Mouse (Mus musculus) adrenal gland, postnatal 36 days (tissue): Measurements from ENCODE around the gene Amz1. TPM values are rescaled to one million over a fixed set of nuclear protein-coding genes. Genes with fewer than 3 reads are reported as not detected.

Experiments
- DNase-seq, 2 experiments: peaks; one replicate each; pipeline ENCODE4 v3.0.0; 2021; ENCODE audit warnings: mixed read lengths in 1 of 2
- long read RNA-seq, 2 experiments: library from polyadenylated mRNA; stranded (forward); transcript quantifications; one replicate each; pipeline ENCODE4 v2.0.0; 2021; ENCODE audit warnings: borderline sequencing depth in 2 of 2
- total RNA-seq, 2 experiments: library from RNA; stranded (reverse); gene quantifications; 2 replicates each; pipeline ENCODE4 v1.2.3; 2021

Amz1 gene
- total RNA-seq, result under 1 TPM; 0.50 to 0.66 TPM
- long read RNA-seq, experiment 1, full-length matches to known transcripts, result 1 of 2 reads
- long read RNA-seq, experiment 1, partial matches to known transcripts, result 1 of 2 reads
- long read RNA-seq, experiment 1, other reads (novel, unspliced or antisense), result 0 of 2 reads
- long read RNA-seq, experiment 2, result 0 reads

DNA sequence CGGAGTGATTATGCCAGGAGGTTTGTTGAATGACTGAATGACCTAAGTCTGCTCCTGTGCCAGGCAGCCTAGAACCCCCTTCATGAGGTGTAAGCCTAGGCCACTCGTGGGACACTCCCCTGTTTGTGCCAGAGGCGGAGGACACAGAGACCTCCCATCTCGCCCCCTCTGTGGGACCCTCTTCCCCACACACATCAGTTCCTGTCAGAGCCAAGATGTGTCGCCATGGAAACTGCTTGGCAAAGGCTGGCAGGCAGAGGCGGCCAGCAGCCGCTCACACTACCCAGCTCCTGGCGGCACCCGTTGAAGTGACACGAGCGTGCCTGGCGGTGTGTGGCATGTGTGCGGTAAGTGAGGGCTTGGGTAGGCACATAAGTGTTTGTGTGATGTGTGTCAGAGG lies at the start of gene Amz1:
Gene Amz1, plus strand, starts transcription at position 306 of the 400 bp plus-strand sequence.
- no peak for DNase-seq

DNA sequence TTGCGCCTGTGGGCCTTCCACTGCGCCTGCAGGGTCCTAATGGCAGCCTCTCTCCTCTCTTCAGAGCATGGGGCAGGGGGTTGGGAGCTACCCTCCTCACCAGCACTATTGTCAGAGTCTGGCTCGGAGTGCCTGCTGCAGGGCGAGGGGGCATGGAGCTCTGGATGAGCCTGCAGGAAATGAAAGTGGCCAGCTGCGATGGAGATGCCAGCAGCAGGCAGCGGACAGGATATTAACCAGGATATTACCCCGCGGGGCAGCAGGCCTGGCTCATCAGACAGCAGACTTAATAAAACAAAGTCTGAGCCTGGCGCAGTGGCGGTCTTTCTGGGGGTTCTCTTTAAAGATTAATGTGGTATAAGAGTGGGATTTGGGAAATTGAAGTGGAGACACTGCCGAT lies 48.8 kb upstream of the Amz1 start:
- DNase-seq, result no peak

DNA sequence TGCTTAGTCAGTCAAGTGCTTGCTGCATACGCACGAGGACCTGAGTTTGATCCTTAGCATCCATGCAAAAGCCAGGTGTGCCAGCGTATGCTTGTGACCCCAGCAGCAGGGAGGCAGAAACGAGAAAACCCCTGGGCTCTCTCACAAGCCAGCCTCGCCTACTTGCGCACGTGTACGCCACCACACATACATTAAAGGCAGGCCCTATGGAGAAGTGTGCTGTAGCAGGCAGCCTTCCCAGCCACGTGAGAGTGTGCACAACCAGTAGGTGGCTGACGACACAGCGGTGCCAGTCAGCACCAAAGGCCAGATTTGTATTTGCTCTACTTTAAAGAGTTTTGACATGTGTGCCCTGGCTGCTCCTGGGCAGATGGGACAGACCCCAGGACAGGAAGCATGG lies 48.3 kb upstream of the Amz1 start:
- no peak for DNase-seq

DNA sequence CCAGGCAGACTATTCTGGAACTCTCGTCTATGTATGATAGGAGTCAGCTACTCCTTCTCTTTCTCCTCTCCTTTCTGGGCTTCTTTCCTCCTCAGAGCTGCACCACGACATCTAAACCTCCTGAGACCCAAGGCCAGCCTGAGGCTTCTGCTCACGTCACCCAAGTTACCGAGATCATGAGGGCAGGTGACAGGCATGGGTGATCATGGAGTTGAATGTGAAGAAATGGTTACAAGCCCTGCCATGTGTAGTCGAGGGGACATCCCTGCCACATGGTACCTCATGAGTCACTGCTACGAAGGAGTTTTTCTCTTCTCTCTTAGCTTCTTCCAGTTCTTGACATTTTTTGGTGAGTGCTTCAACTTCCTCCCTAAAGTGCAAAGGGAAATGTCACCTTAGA lies 46.8 kb upstream of the Amz1 start:
- DNase-seq, result no peak

DNA sequence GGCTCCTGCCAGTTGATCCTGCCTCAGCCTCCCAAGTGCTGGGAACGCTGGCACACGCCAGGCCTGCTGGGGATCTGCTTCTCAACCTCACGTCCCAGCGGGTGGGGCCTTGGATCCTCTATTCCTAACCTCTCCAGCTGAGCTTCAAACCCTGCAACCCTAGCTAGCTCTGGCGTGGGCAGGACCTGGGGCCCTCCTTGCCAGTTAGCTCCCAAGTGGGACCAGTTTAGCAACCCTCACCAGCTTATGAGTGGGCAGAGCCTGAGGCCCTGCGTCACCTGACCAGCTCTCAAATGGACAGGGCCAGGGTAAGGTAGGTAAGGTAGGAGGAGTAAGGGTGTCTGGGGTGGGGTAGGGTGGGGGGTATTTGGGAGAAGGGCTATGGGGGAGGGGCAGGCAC lies 43.9 kb upstream of the Amz1 start:
- DNase-seq, result no peak

DNA sequence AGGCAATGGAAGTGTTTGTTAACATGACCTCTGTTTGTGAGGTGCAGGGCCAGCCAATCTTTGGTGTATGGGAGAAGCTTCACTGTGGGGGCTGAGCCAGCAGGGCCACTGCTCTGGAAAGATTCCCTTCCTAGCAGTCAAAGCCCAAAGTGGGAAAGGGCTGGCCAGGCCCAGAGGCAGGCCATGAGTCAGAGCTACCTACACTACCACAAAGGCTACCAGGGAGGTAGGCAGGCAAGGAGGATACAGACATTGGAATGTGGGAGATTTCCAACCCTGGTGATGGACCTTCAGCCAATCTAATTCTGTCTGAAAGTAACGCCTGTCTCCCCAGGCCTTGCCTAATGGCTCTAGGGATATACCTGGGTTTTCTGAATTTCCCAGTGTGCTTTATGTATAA lies 43.0 kb upstream of the Amz1 start:
- DNase-seq, result no peak

DNA sequence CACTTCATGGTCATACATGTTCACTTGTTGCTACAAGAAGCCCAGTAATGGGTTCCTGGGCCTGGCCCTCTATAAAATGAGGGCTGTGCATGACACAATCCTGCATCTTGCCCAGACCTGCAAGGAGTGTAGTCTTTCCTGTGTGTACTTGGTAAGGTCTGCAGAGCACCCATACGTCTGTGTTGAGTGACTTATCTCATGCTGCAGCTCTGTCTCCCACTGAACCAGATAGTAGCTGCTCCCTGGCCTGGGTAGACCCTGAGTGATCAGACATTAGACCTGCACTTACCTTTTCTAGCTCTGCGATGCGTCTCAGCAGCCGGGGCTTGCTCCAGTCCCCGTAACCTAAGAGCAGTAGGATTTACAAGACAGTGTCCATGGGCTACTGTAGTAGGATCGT lies 41.8 kb upstream of the Amz1 start:
- no peak for DNase-seq

DNA sequence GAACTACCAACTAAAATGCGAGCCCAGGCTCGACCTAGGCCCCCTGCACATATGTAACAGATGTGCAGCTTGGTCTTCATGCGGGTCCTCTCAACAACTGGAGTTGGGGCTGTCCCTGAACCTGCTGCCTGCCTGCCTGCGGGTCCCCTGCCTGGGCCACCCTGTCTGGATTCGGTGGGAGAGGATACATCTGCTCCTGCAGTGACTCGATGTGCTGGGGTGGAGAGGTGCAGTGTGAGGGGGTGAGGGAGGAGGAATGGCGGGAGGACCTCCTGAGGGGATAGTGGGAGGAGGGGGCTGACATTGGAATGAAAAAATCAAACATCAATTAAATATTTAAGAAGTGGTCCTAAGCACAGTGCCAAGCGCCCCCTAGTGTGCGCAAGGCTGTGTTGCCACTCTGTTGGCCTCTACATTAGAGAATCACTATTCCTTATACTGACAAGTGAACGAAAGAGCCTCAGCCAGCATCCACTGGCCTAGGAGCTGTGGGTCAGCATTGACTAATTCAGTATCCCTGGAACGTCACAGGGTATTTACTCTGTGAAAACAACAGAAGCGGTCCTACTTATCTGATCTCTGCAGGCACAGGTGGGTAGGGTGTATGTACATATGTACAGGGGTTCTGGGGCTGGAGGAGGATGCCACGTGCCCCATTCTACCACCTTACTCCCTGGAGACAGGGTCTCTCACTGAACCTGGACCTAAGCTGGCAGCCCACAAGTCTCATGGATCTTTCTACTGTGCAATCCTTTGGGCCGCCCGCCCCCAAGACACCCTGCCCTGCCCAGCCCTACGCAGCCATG lies 39.4 kb upstream of the Amz1 start:
- peak; percentile 37 to 58 for DNase-seq

DNA sequence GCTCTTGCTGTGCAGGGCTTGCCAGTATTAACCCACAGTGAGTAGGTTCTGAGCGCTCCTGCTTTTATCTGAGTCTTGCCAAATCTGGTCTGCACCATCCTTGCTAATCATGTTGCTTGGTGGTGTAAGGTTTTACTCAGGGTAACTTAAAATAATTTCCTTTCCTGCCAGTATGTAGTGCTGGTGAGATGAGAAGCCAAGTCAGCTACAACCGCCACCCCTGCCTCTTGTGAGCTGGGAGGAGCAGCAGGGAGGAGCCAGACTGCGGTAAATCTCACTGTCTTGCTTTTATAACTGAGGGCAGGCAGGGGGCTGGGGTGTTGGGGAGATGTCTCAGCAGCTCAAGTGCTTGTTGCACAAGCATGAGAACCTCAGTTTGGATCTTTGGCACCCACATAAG lies 35.5 kb upstream of the Amz1 start:
- DNase-seq, result no peak

DNA sequence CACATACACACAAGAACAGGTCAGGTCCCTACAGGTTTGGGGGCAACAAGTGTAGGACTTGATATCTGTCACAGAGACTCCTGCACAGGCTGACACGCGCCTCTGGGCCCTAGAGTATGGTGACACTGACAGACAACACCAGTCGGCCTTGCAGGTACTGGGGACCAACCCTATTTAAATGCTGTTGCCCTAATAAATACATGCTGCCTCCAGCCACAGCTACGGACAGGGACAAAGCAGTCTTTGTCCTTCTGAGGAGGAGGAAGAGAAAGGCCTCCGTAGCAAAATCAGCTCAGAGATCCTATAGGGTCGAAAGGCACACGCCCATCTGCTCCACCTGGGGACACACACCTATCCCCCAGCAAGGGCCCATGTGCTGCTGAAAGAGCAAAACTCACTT lies 27.9 kb upstream of the Amz1 start:
- no peak for DNase-seq

DNA sequence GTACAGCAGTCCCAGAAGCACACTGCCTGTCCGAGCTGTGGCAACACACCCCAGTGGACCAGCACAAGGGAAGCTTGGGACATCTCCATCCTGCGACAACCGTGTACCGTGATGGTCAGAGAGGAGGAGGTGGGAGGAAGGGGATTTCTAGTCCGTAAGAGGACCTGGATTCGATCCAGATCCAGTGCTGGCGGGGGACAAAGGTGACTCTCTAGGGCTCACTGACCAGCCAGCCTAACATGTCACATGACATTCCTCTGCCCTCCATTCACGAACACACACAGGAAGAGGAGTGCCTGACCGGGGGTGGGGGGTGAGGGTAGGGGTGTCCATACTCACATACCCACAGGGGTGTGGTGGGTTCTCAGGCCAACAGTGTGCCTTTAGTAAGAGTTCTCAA lies 24.2 kb upstream of the Amz1 start:
- DNase-seq, result no peak

DNA sequence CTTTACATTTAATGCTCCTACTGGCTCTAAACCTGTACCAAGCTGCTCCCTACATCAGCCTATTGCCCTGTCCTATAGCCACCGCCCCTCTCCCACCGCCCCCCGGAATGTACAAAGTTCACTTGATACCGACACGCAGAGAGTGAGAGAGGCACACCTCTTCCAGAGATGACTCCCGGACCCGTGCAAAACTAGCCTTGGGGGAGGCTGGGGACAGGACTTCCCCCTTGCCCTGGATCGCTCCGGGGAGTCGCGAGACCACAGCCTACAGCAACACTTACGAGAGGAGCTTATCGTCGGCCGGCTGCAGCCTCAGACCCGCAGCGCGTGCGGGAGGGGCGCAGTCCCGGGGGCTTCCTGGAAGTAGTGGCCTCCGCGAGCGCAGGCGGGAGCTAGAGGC lies 22.3 kb upstream of the Amz1 start:
- no peak for DNase-seq

DNA sequence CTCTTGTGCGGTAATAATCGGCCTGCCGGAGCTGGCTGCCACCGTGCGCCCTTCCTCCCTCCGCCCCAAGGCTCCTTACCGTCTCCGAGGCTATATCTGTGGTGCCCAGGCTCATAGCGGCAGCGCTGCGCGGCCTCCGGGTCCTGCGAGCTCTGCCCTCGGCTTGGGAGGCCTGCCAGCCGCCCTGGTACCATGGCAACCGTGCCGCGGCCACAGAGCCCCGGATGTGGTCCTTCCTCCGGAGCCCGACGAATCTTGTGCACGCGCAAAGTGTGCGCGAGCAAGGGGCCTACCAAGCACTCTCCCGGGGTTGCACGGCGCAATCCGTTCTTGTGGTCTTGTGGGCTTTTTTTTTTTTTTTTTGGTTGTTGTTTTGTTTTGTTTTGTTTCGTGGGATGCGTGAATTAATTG lies 21.8 kb upstream of the Amz1 start, which contains the start of gene Iqce:
Gene Iqce, minus strand, starts transcription at position 276 of the 411 bp plus-strand sequence.
- peak; percentile 99 for DNase-seq

DNA sequence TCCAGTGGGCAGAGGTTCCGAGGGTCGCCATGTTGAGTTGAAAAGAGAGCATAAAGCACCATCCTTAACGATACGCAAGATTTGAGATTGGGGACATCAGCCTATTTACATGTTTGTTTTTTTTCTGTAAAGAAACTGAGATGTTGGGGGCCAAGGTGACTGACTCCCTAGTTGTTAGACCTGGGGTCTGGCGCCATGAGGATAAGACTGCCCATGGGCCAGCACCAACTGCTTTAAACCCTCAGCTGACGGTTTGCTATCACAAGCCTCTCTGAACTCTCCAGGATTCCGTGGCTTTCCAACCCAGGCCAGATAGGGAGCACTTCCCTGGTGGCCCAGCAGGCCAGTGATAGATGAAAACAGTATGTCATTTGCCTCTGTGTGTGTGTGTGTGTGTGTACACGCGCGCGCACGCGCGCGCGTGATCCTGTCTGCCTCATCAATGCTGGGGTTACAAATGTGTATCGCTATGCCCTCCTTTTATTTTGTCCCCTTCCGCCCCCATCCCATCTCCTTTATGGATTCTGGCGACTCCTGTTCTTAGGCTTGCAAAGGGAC lies 21.2 kb upstream of the Amz1 start:
- DNase-seq, result no peak

DNA sequence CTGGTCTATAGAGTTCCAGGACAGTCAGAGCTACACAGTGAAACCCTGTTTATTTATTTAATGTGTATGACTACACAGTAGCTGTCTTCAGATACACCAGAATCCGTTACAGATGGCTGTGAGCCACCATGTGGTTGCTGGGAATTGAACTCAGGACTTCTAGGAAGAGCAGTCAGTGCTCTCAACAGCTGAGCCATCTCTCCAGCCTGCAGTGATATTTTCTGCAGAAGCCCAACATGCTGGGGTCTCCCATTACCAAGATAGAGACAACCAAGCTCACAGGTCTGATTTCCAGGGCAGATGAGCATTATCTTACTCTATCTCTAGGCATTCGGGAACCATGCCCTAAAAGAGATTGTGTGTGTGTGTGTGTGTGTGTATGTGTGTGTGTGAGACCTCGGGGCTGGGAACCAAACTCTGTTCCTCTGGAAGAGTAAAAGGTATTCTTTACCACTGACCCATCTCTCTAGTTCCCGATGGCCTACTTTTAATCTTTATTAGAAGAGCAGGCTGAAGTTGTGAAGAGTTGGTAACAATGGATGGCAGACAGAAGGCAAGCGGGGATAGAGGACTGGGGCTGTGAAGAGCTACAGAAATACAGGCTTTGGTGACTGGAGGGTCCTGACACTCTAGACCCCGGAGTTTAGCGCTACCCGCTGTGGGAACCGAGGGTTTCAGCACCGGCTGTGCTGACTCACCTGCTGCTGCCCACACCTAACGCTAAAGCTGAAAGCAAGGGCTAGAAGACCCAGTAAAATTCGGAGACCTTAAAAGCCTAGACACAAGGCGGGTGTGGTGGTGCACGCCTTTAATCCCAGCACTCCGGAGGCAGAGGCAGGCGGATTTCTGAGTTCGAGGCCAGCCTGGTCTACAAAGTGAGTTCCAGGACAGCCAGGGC lies 20.2 kb upstream of the Amz1 start:
- peak in 1 of 2 experiments; percentile 25 for DNase-seq

DNA sequence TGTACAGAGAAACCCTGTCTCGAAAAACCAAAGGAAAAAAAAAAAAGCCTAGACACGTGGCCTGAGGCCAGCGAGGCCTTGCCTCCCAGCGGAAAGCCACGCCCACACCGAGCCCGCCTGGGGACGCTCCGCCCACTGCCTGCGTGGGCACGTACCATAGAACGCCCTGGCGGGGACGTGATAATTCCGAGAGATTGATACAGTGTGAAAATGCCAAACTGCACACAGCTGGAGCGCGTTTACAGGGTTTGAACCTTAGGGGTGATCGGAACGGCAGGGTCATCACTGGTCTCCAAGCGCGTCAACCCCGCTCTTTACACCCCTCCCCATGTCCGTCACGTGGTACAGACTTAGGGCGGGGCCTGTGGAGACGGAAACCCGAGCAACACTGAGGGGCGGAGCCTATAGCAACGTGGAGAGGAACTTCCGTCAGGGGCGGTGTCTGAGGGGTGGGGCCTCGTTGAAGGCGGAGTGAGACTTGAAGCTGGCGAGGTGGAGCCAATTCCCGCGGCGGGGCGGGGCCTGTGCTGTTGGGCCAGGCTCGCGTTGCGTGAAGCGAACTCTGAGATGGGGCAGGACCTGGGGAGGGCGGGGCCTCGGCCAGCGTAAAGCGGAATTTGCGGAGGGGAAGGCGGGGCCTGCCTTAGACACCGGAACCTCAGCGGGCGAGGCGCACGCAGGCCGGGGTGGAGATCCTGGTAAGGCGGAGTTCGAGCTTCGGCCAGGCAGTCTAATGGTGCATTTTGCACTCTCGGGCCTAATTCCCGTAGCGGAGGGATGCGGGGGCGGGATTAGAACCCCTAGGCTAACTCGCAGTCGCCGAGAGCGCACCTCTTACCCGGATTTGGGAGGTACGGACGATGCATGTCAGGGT lies 19.3 kb upstream of the Amz1 start, which contains the start of gene Brat1:
Gene Brat1, plus strand, starts transcription at position 634 of the 874 bp plus-strand sequence.
- DNase-seq, result peak; percentile 100

DNA sequence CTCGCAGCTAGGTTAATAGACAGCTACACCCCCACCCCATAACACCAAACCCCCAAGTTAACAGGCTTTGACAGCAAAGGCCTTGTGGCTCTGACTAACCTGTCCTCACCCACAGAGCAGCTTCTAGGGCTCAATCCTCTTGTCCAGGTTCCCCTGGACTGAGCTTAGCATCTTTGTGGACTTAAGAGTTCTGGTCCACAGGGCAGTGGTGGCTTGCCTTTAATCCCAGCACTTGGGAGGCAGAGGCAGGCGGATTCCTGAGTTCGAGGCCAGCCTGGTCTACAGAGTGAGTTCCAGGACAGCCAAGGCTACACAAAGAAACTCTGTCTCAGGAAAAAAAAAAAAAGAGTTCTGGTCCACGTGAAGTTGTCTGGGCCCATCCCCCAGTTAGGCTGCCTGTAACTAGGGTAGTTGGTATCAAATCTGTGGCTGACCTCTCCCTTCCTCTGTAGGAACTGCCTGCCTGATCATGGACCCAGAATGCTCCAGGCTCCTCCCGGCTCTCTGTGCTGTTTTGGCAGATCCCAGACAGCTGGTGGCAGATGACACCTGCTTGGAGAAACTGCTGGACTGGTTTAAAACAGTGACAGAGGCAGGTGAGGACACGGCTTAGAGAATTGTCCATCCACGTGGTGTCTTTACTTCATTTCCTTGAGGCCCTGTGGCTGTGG lies 18.3 kb upstream of the Amz1 start:
- DNase-seq, result no peak

DNA sequence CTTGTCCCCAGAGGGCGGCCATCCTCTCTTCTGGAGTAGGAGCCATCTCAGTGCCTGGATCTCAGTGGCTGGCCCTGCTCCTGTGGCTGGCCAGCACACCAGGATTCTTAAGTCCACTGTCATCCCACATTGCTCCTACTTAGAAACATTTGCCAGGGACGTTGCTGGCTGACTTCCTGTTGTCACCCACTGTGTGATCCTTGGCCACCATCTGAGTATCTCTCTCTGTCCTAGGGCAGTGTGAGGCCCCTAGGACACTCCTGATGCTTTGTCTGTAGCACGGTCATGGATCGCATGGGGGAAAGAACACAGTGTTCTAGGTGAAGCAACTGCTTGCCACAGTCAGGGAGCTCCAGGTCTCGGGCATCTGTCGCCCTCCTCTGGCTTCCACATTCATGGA lies 13.6 kb upstream of the Amz1 start:
- no peak for DNase-seq

DNA sequence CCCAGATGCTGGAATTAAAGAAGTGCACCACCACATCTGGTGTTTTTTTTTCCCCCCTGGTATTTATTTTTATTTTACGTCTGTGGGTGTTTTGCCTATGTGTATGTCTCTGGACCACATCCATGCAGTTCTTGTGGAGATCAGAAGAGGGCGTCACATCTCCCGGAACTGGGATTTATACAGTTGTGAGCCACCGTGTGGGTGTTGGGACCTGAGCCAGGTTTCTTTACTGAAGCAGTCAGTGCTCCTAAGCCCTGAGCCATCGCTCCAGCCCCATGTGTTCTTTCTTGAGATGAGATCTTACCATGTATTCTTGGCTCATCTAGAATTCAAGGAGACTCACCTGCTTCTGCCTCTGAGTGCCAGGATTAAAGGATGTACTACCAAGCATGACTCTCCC lies 12.9 kb upstream of the Amz1 start:
- no peak for DNase-seq

DNA sequence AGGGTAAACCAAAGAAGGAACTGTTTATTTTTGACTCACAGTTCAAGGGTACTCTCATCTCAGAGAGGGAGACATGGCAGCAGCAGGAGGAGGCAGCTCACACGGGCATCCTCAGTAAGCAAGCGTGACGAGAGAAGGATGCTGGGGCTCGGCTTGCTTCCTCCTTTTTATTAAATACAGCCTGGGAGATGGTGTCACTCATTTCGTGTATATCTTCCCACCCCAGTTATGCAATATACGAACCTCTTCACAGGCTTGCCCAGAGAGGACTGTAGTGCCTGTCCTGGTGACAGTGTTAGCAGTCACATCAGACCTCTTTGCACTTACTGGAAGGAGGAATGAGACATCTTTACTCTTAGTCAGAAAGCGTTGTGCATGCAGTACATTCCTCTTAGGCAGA lies 3.2 kb upstream of the Amz1 start:
- DNase-seq, result no peak

DNA sequence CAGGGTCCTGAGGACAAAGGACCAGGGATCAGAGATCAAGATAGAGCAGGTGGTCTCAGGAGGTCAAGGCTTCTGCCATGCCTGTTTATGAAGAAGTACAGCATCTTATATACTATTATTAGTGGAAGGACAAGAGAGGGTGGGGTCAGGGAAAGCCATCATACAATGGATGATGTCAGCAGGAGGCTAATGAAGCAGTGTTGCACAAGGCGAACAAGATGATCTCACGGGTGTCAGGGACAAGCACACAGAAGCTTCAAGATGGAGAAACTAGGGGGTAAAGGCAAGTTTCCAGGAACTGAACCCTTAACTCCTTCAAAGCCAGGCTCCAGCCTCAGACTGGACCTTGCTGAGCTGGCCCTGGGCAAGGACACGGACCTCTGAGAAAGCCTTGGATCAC lies 1.8 kb upstream of the Amz1 start:
- peak in 1 of 2 experiments; percentile 49 for DNase-seq
